Mouse (Mus musculus): ENCODE data around the gene Chrnb4. TPM values are rescaled to one million over a fixed set of nuclear protein-coding genes. Genes with fewer than 3 reads are reported as not detected.

Chrnb4 gene
- polyA plus RNA-seq, 1 experiment from 2014 or later: not detected

GRCm38 (mm10) chr9:55009692-55010091, 38.9 kb downstream of the Chrnb4 start:
- Histone ChIP-seq H3K27ac (ENCODE audit: low read depth) (no peak overlapping the region), H3K4me1 (ENCODE audit: insufficient read depth) (no peaks in the 10 kb centered on the region), H3K9ac (replicated peaks) (no peak overlapping the region), H3K36me3 (replicated peaks; ENCODE audit: insufficient read depth, low read length) (no peaks in the 10 kb centered on the region), H3K4me2 (ENCODE audit: low read depth, low read length) (no peak overlapping the region), H3K4me3 (ENCODE audit: low read depth, low read length) (no peak overlapping the region), H3K9me3 (ENCODE audit: low read length) (no peaks in the 10 kb centered on the region), H3K27me3 (ENCODE audit: insufficient read depth, low read length) (no peaks in the 10 kb centered on the region)
- ATAC-seq (no peak), DNase-seq (no peak)
- 60% methylated on average over 2 of the region's 2 CpGs for WGBS (ENCODE audit: insufficient replicate concordance)
- TF ChIP-seq EP300 (IDR thresholded peaks at IDR 0.05; ENCODE audit: low read depth): no peak
- no peak for TF ChIP-seq CTCF (IDR thresholded peaks at IDR 0.05; ENCODE audit: low read depth)

GRCm38 (mm10) chr9:55003609-55004008, 45.0 kb downstream of the Chrnb4 start:
- no peak for ATAC-seq
- WGBS (ENCODE audit: insufficient replicate concordance): 64% methylated on average over 4 of the region's 4 CpGs
- H3K9ac ChIP-seq (replicated peaks): no peak overlapping the region

GRCm38 (mm10) chr9:54995645-54996044, 52.9 kb downstream of the Chrnb4 start:
- H3K9ac ChIP-seq (replicated peaks): no peak overlapping the region
- no peaks in the 10 kb centered on the region for H3K4me1 ChIP-seq (ENCODE audit: insufficient read depth)
- 43% methylated on average over 3 of the region's 3 CpGs for WGBS (ENCODE audit: insufficient replicate concordance)
- no peak overlapping the region for H3K4me3 ChIP-seq (ENCODE audit: low read depth, low read length)
- no peaks in the 10 kb centered on the region for H3K9me3 ChIP-seq (ENCODE audit: low read length)
- peak; percentile 87 for TF ChIP-seq EP300 (IDR thresholded peaks at IDR 0.05; ENCODE audit: low read depth)
- no peak for TF ChIP-seq CTCF (IDR thresholded peaks at IDR 0.05; ENCODE audit: low read depth)
- no peaks in the 10 kb centered on the region for H3K27me3 ChIP-seq (ENCODE audit: insufficient read depth, low read length)
- DNase-seq (no peak), ATAC-seq (peak; percentile 35)
- H3K36me3 ChIP-seq (replicated peaks; ENCODE audit: insufficient read depth, low read length): no peaks in the 10 kb centered on the region
- H3K27ac ChIP-seq (ENCODE audit: low read depth): no peak overlapping the region
- H3K4me2 ChIP-seq (ENCODE audit: low read depth, low read length): no peak overlapping the region

More at GRCm38 (mm10) chr9:55003609-55004008, 45.0 kb downstream of the Chrnb4 start:
- H3K4me1 ChIP-seq (ENCODE audit: insufficient read depth): no peaks in the 10 kb centered on the region
- TF ChIP-seq EP300 (IDR thresholded peaks at IDR 0.05; ENCODE audit: low read depth): no peak
- no peak for TF ChIP-seq CTCF (IDR thresholded peaks at IDR 0.05; ENCODE audit: low read depth)
- no peaks in the 10 kb centered on the region for H3K36me3 ChIP-seq (replicated peaks; ENCODE audit: insufficient read depth, low read length)
- no peaks in the 10 kb centered on the region for H3K27me3 ChIP-seq (ENCODE audit: insufficient read depth, low read length)
- no peak overlapping the region for H3K4me3 ChIP-seq (ENCODE audit: low read depth, low read length)
- no peak overlapping the region for H3K27ac ChIP-seq (ENCODE audit: low read depth)
- no peak for DNase-seq
- H3K9me3 ChIP-seq (ENCODE audit: low read length): no peaks in the 10 kb centered on the region
- H3K4me2 ChIP-seq (ENCODE audit: low read depth, low read length): no peak overlapping the region

- H3K9me3 ChIP-seq (ENCODE audit: low read length): no peaks in the 10 kb centered on the region
- TF ChIP-seq CTCF (IDR thresholded peaks at IDR 0.05; ENCODE audit: low read depth): no peak
- TF ChIP-seq EP300 (IDR thresholded peaks at IDR 0.05; ENCODE audit: low read depth): no peak
- no peaks in the 10 kb centered on the region for H3K4me1 ChIP-seq (ENCODE audit: insufficient read depth)
- no peak overlapping the region for H3K4me3 ChIP-seq (ENCODE audit: low read depth, low read length)
- H3K27me3 ChIP-seq (ENCODE audit: insufficient read depth, low read length): no peaks in the 10 kb centered on the region
- DNase-seq (no peak), ATAC-seq (no peak)
- H3K4me2 ChIP-seq (ENCODE audit: low read depth, low read length): no peak overlapping the region
- 60% methylated on average over 3 of the region's 3 CpGs for WGBS (ENCODE audit: insufficient replicate concordance)
- H3K27ac ChIP-seq (ENCODE audit: low read depth): no peak overlapping the region
- no peaks in the 10 kb centered on the region for H3K36me3 ChIP-seq (replicated peaks; ENCODE audit: insufficient read depth, low read length)
- H3K9ac ChIP-seq (replicated peaks): no peak overlapping the region
These were observed 54.2 kb downstream of the Chrnb4 start for GRCm38 (mm10) chr9:54994381-54994780.

- H3K27ac ChIP-seq (ENCODE audit: low read depth): no peak overlapping the region
- H3K4me1 ChIP-seq (ENCODE audit: insufficient read depth): no peaks in the 10 kb centered on the region
- ATAC-seq: no peak
- no peak for DNase-seq
- H3K4me3 ChIP-seq (ENCODE audit: low read depth, low read length): no peak overlapping the region
- no peak overlapping the region for H3K9ac ChIP-seq (replicated peaks)
- no peaks in the 10 kb centered on the region for H3K36me3 ChIP-seq (replicated peaks; ENCODE audit: insufficient read depth, low read length)
- H3K4me2 ChIP-seq (ENCODE audit: low read depth, low read length): no peak overlapping the region
- H3K27me3 ChIP-seq (ENCODE audit: insufficient read depth, low read length): no peaks in the 10 kb centered on the region
- H3K9me3 ChIP-seq (ENCODE audit: low read length): no peaks in the 10 kb centered on the region
- TF ChIP-seq EP300 (IDR thresholded peaks at IDR 0.05; ENCODE audit: low read depth): no peak
- no peak for TF ChIP-seq CTCF (IDR thresholded peaks at IDR 0.05; ENCODE audit: low read depth)
- WGBS (ENCODE audit: insufficient replicate concordance): 63% methylated on average over 3 of the region's 3 CpGs
These were observed 58.2 kb downstream of the Chrnb4 start for GRCm38 (mm10) chr9:54990362-54990761.

GRCm38 (mm10) chr9:54982401-54982800, 66.2 kb downstream of the Chrnb4 start:
- H3K4me1 ChIP-seq (ENCODE audit: insufficient read depth): peaks cover 10% of the 10 kb centered on the region
- no peaks in the 10 kb centered on the region for H3K9me3 ChIP-seq (ENCODE audit: low read length)
- H3K27me3 ChIP-seq (ENCODE audit: insufficient read depth, low read length): peaks cover 40% of the 10 kb centered on the region
- no peak for DNase-seq
- no peak overlapping the region for H3K27ac ChIP-seq (ENCODE audit: low read depth)
- no peak for ATAC-seq
- 7% methylated on average over 7 of the region's 7 CpGs for WGBS (ENCODE audit: insufficient replicate concordance)
- no peak overlapping the region for H3K9ac ChIP-seq (replicated peaks)
- no peak overlapping the region for H3K4me2 ChIP-seq (ENCODE audit: low read depth, low read length)
- no peaks in the 10 kb centered on the region for H3K36me3 ChIP-seq (replicated peaks; ENCODE audit: insufficient read depth, low read length)
- peak overlapping the region; percentile 56; the same call in 1 of the 2 replicates for H3K4me3 ChIP-seq (ENCODE audit: low read depth, low read length)
- TF ChIP-seq CTCF (IDR thresholded peaks at IDR 0.05; ENCODE audit: low read depth) (no peak), EP300 (IDR thresholded peaks at IDR 0.05; ENCODE audit: low read depth) (no peak)
